Mouse (Mus musculus): ENCODE measurements at regions not wholly inside any gene's neighbourhood (a gene's known extent, or its start where the extent isn't known, plus 50 kb on each side); places are given as distances from the start of the nearest gene placed in this dataset.

DNA sequence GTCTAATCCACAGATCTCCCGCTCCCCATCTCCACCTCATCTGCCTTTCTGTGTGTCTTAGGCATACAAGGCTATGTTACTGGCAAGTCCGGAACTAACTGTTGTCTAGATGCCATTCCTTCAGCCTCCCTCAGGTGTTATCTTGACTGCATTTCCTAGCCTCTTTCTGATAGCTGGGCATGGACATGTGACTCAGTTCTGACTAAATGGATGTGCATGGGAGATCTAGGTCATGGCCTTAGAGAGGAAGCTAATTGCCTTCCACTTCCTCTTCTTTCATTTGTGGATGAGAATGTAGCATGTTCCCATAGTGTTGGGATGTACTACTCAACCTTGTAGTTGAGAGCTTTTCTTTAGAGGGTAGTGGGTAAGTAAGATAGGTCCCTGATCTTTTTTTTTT, 75.9 kb upstream of the Arhgap32 start:
- H3K27me3 ChIP-seq (replicated peaks; ENCODE audit: low read depth, poor library complexity, severe bottlenecking): no peaks in the 10 kb centered on the region
- no peak overlapping the region for H3K27ac ChIP-seq (replicated peaks)
- H3K4me3 ChIP-seq: no peak overlapping the region
- no peaks in the 10 kb centered on the region for H3K9me3 ChIP-seq
- no peaks in the 10 kb centered on the region for H3K36me3 ChIP-seq (replicated peaks)
- 90% methylated on average over 2 of the region's 2 CpGs for WGBS
- peaks cover 26% of the 10 kb centered on the region for H3K4me1 ChIP-seq
- no peak for DNase-seq (ENCODE audit: low spot score)

DNA sequence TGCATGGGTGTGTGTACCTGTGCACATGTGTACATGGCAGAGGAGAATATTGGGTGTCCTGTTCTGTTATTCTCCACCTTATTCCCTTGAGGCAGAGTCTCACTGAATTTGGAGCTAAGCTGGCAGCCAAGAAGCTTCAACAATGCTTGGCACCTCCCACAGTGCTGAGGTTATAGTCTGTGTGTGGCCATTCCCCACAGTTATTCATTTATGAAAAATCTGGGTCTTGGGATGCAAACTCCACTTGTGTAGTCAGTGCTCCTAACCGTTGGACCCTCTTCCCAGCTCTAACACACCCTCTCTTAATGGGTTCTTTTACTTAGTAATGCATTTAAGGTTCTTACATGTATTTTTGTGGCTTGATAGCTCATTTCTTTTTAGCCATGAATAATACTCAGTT, 72.6 kb upstream of the Arhgap32 start:
- no peak for DNase-seq (ENCODE audit: low spot score)
- 92% methylated on average over 1 of the region's 1 CpGs for WGBS
- Histone ChIP-seq H3K27me3 (replicated peaks; ENCODE audit: low read depth, poor library complexity, severe bottlenecking) (no peaks in the 10 kb centered on the region), H3K27ac (replicated peaks) (no peak overlapping the region), H3K4me1 (peaks cover 18% of the 10 kb centered on the region), H3K36me3 (replicated peaks) (no peaks in the 10 kb centered on the region; the same call in 1 of the 2 replicates), H3K4me3 (no peak overlapping the region), H3K9me3 (no peaks in the 10 kb centered on the region)

DNA sequence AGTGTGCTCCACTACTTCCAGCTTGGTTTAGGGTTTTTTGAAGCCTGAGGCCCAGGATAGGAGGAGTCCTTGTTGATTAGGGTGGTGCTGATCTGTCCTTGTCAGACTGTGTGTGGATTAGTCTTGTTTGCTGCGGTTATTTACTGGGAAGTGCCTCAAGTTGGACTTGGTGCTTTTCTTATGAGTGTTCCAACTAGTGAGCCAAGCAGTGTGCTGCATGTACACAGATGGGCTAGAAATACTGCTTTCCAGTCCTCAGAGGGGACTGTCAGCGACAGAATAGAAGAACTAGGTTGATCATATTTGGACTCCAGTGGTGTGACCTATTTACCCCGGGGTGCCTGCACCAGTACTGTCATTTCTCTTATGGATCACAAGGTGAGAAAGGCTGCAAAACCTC, 69.1 kb upstream of the Arhgap32 start:
- no peak for DNase-seq (ENCODE audit: low spot score)
- H3K9me3 ChIP-seq: no peaks in the 10 kb centered on the region
- 93% methylated on average over 3 of the region's 3 CpGs for WGBS
- no peaks in the 10 kb centered on the region; the same call in 1 of the 2 replicates for H3K36me3 ChIP-seq (replicated peaks)
- no peak overlapping the region for H3K27ac ChIP-seq (replicated peaks)
- no peak overlapping the region for H3K4me3 ChIP-seq
- no peaks in the 10 kb centered on the region for H3K27me3 ChIP-seq (replicated peaks; ENCODE audit: low read depth, poor library complexity, severe bottlenecking)
- H3K4me1 ChIP-seq: peaks cover 20% of the 10 kb centered on the region

DNA sequence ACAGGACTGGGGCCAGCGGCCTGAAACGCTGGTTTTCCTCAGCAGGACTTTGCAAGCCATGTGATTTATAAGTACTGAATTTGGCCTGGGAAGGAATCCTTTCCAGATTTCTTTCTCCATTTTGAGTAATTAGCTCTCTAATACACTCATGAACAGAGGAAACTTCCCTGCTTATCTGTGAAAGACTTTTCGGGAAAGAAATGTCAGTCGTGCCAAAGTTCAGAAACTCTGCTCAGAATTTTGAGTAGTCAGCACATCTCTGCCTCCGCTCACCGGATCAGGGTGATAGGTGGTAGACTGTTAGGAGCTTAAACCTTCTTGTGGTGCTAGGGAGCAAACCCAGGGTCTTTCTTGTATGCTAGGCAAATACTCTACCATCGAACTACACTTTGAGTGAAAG, 67.0 kb upstream of the Arhgap32 start:
- no peaks in the 10 kb centered on the region for H3K27me3 ChIP-seq (replicated peaks; ENCODE audit: low read depth, poor library complexity, severe bottlenecking)
- DNase-seq (ENCODE audit: low spot score): no peak
- H3K4me3 ChIP-seq: no peak overlapping the region
- no peak overlapping the region for H3K27ac ChIP-seq (replicated peaks)
- no peaks in the 10 kb centered on the region; the same call in 1 of the 2 replicates for H3K36me3 ChIP-seq (replicated peaks)
- no peaks in the 10 kb centered on the region for H3K9me3 ChIP-seq
- WGBS: 90% methylated on average over 7 of the region's 7 CpGs
- H3K4me1 ChIP-seq: peaks cover 32% of the 10 kb centered on the region

DNA sequence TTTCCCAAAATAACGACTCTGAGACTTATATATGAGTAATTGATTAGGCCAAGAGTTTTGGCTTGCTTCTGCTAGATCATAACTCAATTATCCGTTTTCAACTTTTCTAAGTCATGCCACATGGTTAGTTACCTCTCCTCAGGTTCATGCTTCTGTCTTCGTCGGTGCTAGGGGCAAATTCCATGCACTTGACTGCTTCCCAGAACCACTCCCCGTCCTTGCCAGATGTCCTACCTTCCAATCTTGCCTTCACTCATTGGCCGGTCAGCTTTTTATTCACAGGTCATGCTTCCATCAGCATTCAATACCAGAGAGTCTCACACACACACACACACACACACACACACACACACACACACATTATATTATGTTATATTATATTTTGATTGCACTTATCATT, 66.4 kb upstream of the Arhgap32 start:
- H3K9me3 ChIP-seq: no peaks in the 10 kb centered on the region
- no peak for DNase-seq (ENCODE audit: low spot score)
- H3K4me3 ChIP-seq: no peak overlapping the region
- H3K36me3 ChIP-seq (replicated peaks): no peaks in the 10 kb centered on the region; the same call in 1 of the 2 replicates
- no peak overlapping the region for H3K27ac ChIP-seq (replicated peaks)
- H3K27me3 ChIP-seq (replicated peaks; ENCODE audit: low read depth, poor library complexity, severe bottlenecking): no peaks in the 10 kb centered on the region
- peaks cover 32% of the 10 kb centered on the region for H3K4me1 ChIP-seq
- 82% methylated on average over 6 of the region's 6 CpGs for WGBS

DNA sequence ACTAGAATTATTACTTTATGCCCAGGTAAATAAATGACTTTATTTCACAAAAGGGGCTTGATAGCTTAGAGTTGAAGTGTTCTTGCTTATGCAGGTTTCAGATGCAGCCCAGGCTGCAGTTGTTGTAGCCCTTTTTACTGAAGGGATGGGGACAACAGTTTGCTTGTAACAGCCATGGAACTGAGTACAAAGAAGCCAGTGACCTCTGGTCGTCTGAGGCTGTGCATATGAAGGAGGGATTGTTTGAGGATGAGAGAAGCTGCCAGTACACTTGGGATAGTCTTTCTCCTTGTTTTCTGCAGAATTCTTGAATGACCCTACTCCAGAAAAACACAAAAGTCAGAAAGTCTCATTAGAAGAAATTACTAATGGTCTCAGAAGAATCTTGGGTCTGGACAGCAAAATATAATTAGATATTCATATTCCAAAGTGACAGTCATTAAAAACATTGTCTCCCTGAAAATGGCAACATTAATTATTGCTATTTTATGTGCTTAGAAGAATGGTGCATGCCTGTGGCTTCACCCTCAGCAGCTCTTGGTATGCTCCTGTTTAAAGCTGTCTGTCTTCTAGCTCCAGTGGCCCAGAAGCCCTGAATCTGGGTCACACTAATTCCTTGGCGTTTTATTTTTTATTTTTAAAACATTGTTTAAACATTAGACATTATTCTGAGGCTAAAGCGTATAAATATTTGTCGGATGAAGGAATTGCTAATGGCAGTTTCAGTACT, 61.9 kb upstream of the Arhgap32 start:
- no peak for DNase-seq (ENCODE audit: low spot score)
- Histone ChIP-seq H3K4me1 (peaks cover 32% of the 10 kb centered on the region), H3K9me3 (no peaks in the 10 kb centered on the region), H3K27me3 (replicated peaks; ENCODE audit: low read depth, poor library complexity, severe bottlenecking) (no peaks in the 10 kb centered on the region), H3K27ac (replicated peaks) (no peak overlapping the region), H3K36me3 (replicated peaks) (peaks cover 4% of the 10 kb centered on the region; the same call in 1 of the 2 replicates), H3K4me3 (no peak overlapping the region)
- WGBS: 63% methylated on average over 4 of the region's 4 CpGs

DNA sequence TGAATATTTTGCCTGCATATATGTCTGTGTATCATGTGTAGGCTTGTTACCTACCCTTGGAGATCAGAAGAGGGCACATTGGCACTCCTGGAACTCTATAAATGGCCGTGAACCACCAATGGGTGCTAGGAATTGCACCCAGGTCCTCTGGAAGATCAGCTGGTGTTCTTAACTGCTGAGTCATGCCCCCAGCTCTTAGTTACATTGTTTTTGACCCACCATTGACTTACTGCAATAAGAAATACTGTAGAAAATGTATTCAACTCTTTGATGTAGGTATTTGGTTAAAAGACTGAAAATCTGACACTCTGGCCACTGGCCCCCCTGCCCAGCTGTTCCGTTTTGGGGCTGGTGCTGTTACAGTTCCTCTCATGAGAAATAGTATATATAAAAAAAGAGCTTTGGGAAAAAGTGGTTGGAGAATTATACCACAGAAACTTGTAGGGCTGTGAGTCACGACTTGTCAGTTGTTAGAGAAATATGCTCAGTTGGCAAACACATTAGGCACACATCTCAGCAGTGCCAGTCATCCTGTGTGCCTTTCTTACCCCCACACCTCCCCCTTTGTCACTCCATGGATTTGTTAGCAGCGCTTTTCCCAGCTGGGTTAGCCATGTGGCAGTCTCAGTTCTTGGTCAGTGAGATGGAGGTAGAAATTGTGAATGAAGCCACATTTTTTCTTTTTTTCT, 58.4 kb upstream of the Arhgap32 start:
- DNase-seq (ENCODE audit: low spot score): no peak
- 87% methylated on average over 4 of the region's 4 CpGs for WGBS
- peaks cover 4% of the 10 kb centered on the region; the same call in 1 of the 2 replicates for H3K36me3 ChIP-seq (replicated peaks)
- no peak overlapping the region for H3K4me3 ChIP-seq
- no peaks in the 10 kb centered on the region for H3K27me3 ChIP-seq (replicated peaks; ENCODE audit: low read depth, poor library complexity, severe bottlenecking)
- H3K27ac ChIP-seq (replicated peaks): no peak overlapping the region
- H3K4me1 ChIP-seq: peaks cover 4% of the 10 kb centered on the region
- H3K9me3 ChIP-seq: no peaks in the 10 kb centered on the region

DNA sequence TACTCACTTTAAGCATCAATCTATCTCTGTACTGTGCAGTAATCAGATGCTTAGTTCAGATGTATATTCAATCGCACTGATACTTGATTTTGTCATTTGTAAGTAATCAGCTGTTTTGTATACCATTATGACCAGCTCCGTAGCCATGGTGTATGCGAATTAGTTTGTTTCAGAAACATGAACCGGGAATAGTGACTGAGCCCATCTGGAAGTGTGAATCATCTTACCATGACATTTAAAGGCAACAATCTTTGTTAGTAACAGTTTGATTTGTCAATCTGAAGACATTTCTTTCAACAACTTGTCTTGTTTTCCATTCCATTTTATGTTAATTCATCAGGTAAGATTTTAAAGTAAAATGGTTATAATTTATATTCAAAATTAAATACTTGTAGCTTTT, 53.2 kb upstream of the Arhgap32 start:
- WGBS: 89% methylated on average over 4 of the region's 4 CpGs
- Histone ChIP-seq H3K27ac (replicated peaks) (no peak overlapping the region), H3K4me1 (no peaks in the 10 kb centered on the region), H3K9me3 (0 out of 2 replicates have a peak, but pooled peaks cover 2% of the 10 kb centered on the region), H3K36me3 (replicated peaks) (no peaks in the 10 kb centered on the region), H3K27me3 (replicated peaks; ENCODE audit: low read depth, poor library complexity, severe bottlenecking) (no peaks in the 10 kb centered on the region), H3K4me3 (no peak overlapping the region)
- DNase-seq (ENCODE audit: low spot score): no peak

DNA sequence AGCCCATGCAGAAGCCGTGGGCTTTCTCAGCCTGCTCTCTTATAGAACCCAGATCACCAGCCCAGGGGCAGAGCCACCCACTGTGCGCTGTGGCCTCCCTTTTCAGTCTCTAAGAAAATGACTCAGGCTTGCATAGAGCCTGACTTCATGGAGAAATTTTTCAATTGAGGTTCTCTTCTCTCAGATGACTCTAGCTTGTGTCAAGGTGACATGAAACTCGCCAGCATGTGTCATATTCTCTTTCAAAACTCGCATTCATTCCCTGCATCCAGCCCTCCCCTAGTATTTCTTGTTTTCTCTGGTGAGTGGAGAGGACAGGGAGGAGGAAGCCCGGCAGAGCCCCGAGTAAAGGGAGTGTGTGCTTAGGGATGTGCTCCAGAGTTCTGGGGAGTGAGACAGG, 52.4 kb upstream of the Arhgap32 start:
- Histone ChIP-seq H3K27ac (replicated peaks) (no peak overlapping the region), H3K36me3 (replicated peaks) (no peaks in the 10 kb centered on the region), H3K9me3 (0 out of 2 replicates have a peak, but pooled peaks cover 2% of the 10 kb centered on the region), H3K4me1 (no peaks in the 10 kb centered on the region), H3K27me3 (replicated peaks; ENCODE audit: low read depth, poor library complexity, severe bottlenecking) (no peaks in the 10 kb centered on the region), H3K4me3 (no peak overlapping the region)
- WGBS: 54% methylated on average over 6 of the region's 6 CpGs
- no peak for DNase-seq (ENCODE audit: low spot score)

DNA sequence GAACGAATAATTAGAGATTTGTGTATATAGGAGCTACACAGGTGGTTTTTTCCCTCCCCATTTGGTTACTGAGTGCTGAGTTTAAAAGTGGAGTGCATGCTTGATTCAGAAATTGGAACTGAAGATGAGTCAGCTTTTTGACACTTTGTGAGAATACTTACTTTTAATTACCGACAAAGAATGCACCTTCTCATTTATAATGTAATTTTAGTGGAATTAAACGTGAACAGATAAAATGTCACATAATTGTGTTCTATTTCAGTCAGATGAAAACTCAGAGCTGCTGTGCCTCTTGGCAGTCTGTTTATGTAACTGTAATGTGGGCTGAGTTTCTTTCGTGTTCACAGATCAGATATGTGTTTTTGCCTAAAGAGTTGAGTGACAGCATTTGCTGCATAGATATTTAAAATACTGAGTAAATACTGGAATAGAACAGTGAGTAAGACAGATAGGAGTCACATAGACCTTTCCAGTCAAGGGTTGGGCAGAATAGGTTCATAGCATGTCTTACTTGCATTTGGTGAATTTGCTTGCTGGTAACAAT, 51.9 kb upstream of the Arhgap32 start:
- H3K9me3 ChIP-seq: 0 out of 2 replicates have a peak, but pooled peaks cover 2% of the 10 kb centered on the region
- H3K36me3 ChIP-seq (replicated peaks): no peaks in the 10 kb centered on the region
- 89% methylated on average over 4 of the region's 4 CpGs for WGBS
- no peaks in the 10 kb centered on the region for H3K4me1 ChIP-seq
- H3K4me3 ChIP-seq: no peak overlapping the region
- H3K27ac ChIP-seq (replicated peaks): no peak overlapping the region
- no peak for DNase-seq (ENCODE audit: low spot score)
- H3K27me3 ChIP-seq (replicated peaks; ENCODE audit: low read depth, poor library complexity, severe bottlenecking): no peaks in the 10 kb centered on the region

Measured in embryonic facial prominence, embryonic 10.5 days (tissue).